Mouse (Mus musculus) heart, embryonic 11.5 days (tissue): ENCODE data around the gene Gm47995. TPM values are rescaled to one million over a fixed set of nuclear protein-coding genes. Genes with fewer than 3 reads are reported as not detected.
A peak's percentile ranks its signal among the peaks of the same experiment; 100 is the strongest.

Experiments
- ATAC-seq: fragments of 200-750 bp; cut with Nextera tagmentation; replicated peaks from 2 replicates; pipeline ENCODE4 v1.8.0; 2017; ENCODE audit warnings: moderate library complexity; ENCODE audit not compliant: insufficient number of reproducible peaks, low FRiP score, low TSS enrichment
- H3K27ac ChIP-seq: fragments of 300-500 bp; sonication (generic); 2 replicates; pipeline ENCODE4 v1.5.1; 2014; ENCODE audit warnings: mild to moderate bottlenecking, low read depth, low read length
- H3K27me3 ChIP-seq: fragments of 300-500 bp; sonication (generic); 2 replicates; pipeline ENCODE4 v1.6.1; 2014; ENCODE audit warnings: mild to moderate bottlenecking, low read length, mixed read lengths; ENCODE audit not compliant: control insufficient read depth, insufficient read depth
- H3K36me3 ChIP-seq: fragments of 300-500 bp; sonication (generic); 2 replicates; pipeline ENCODE4 v1.6.1; 2014; ENCODE audit warnings: mild to moderate bottlenecking, low read length, moderate library complexity, mixed read lengths; ENCODE audit not compliant: control insufficient read depth, insufficient read depth
- H3K4me1 ChIP-seq: fragments of 300-500 bp; sonication (generic); 2 replicates; pipeline ENCODE4 v1.6.1; 2014; ENCODE audit warnings: low read length; ENCODE audit not compliant: control insufficient read depth, insufficient read depth
- H3K4me2 ChIP-seq: fragments of 300-500 bp; sonication (generic); 2 replicates; pipeline ENCODE4 v1.6.1; 2014; ENCODE audit warnings: mild to moderate bottlenecking, moderate library complexity
- H3K4me3 ChIP-seq: fragments of 300-500 bp; sonication (generic); 2 replicates; pipeline ENCODE4 v1.5.1; 2014; ENCODE audit warnings: low read depth, low read length
- H3K9ac ChIP-seq: fragments of 300-500 bp; sonication (generic); 2 replicates; pipeline ENCODE4 v1.6.1; 2014; ENCODE audit warnings: mild to moderate bottlenecking, low read depth, low read length, moderate library complexity
- H3K9me3 ChIP-seq: fragments of 300-500 bp; sonication (generic); replicated peaks from 2 replicates; pipeline ENCODE4 v1.6.1; 2016; ENCODE audit warnings: low read length; ENCODE audit not compliant: control insufficient read depth
- WGBS: fragments of 180-500 bp; shearing (Covaris S2); extraction: QIAGEN DNeasy Blood & Tissue Kit; methylation state at CpG from one replicate; pipeline ENCODE4 v1.1.7; 2014; ENCODE audit not compliant: insufficient replicate concordance; 5-methylcytosine and 5-hydroxymethylcytosine counted together
- polyA plus RNA-seq: library from polyadenylated mRNA; unstranded; fragments of >200 nt; fragmentation: Nextera tagmentation; extraction: Ambion mirVana; gene quantifications from 2 replicates; pipeline ENCODE4 v1.2.1, GENCODE M21; 2014

The Gm47995 gene
- polyA plus RNA-seq, 1 experiment from 2014 or later, result 1.4 TPM

DNA sequence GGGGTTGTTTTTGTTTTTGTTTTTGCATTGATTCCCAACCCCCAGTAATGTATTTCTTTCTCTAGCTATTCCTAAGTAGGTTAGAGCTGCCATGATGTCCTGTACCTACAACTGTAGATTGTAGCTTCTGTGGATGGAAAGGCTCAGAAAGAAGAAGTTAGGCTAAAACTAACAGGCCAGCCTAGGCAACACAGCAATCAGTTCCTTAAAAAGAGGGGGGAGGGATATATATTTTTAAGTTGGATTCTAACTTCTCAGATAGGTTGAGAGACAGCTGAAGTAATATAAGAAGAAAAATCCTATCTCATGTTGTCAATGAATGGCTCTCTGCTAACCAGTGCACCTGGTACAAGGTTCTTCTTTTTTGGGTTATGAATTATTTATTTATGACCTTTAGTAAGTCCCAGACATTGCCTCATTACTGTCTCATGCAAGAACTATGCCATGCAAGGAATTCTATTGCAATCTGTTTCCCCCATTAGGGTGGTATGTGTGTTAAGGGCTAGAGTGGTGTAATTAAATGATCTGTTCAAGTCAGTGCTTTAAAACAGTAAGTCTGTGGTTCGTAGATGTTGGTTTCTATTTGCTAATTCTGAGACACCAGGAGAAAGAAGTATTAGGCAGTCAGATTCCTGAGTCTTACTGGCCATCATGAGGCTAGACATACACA, 30.2 kb downstream of the Gm47995 start:
- Histone ChIP-seq H3K27me3 (no peaks in the 10 kb centered on the region), H3K9me3 (no peaks in the 10 kb centered on the region), H3K4me2 (no peak overlapping the region), H3K36me3 (no peaks in the 10 kb centered on the region), H3K27ac (no peak overlapping the region), H3K9ac (no peak overlapping the region), H3K4me3 (no peak overlapping the region), H3K4me1 (no peaks in the 10 kb centered on the region; the same call in 1 of the 2 replicates)
- no peak for ATAC-seq
- whole genome bisulfite sequencing, result 75% methylated on average over 1 of the region's 1 CpGs

DNA sequence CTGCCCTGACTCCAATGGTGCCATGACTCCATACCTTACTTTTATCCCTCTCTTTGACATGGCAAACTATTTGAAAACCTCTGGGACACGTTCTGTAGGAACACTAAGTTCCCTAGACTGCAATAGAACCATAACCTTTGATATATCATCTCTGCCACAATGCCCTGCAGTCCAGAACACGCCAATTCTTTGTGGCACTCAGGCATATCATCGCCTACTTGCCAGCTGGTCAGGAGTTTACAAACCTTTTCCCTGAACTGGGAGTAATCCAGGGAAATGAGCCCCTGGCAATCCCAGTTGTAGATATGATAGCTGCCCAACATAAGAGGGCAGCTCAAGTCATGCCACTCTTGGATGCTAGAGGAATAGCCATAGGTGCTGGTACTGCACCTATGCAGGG, 34.1 kb downstream of the Gm47995 start:
- Histone ChIP-seq H3K4me1 (no peaks in the 10 kb centered on the region; the same call in 1 of the 2 replicates), H3K36me3 (no peaks in the 10 kb centered on the region), H3K4me3 (no peak overlapping the region), H3K4me2 (no peak overlapping the region), H3K27me3 (no peaks in the 10 kb centered on the region), H3K27ac (no peak overlapping the region), H3K9ac (no peak overlapping the region), H3K9me3 (no peaks in the 10 kb centered on the region)
- WGBS, result 75% methylated on average over 3 of the region's 3 CpGs
- no peak for ATAC-seq

GRCm38 (mm10) chr1:151233756-151234155, 35.5 kb downstream of the Gm47995 start:
- no peak for ATAC-seq
- H3K4me1 ChIP-seq, result peaks cover 2% of the 10 kb centered on the region; the same call in 1 of the 2 replicates
- 68% methylated on average over 3 of the region's 3 CpGs for WGBS
- H3K36me3 ChIP-seq, result no peaks in the 10 kb centered on the region
- H3K27me3 ChIP-seq, result no peaks in the 10 kb centered on the region
- no peak overlapping the region for H3K9ac ChIP-seq
- H3K9me3 ChIP-seq, result no peaks in the 10 kb centered on the region
- no peak overlapping the region for H3K4me2 ChIP-seq
- H3K4me3 ChIP-seq, result no peak overlapping the region
- H3K27ac ChIP-seq, result no peak overlapping the region

DNA sequence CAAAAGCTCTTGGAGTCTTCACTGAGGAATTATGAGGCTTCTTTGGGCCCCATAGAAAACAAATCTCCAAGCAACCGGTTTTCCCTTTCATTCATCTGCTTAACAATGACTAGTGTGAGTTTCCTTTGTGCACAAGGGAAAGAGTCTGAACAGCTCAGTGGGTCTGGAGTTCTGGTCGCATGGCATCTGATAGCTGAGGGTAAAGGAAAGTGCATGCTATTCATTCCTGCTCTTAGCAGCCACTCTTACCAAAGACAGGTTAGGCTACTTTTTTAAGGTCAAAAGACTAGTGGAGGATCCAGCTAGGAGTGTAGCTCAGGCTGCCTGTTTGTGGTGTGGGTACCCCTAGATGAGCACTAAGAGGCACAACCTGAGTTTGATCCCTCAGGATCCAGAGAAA, 37.3 kb downstream of the Gm47995 start:
- no peak overlapping the region for H3K27ac ChIP-seq
- WGBS, result 38% methylated on average over 2 of the region's 2 CpGs

GRCm38 (mm10) chr1:151236141-151236930, 38.1 kb downstream of the Gm47995 start:
- peaks cover 2% of the 10 kb centered on the region; the same call in 1 of the 2 replicates for H3K4me1 ChIP-seq
- H3K27me3 ChIP-seq, result no peaks in the 10 kb centered on the region
- no peaks in the 10 kb centered on the region for H3K36me3 ChIP-seq
- H3K27ac ChIP-seq, result peak overlapping the region; percentile 43
- no peak for ATAC-seq
- WGBS, result 58% methylated on average over 13 of the region's 13 CpGs
- H3K4me3 ChIP-seq, result no peak overlapping the region
- H3K9me3 ChIP-seq, result 0 out of 2 replicates have a peak, but pooled peaks cover 8% of the 10 kb centered on the region
- no peak overlapping the region for H3K9ac ChIP-seq
- no peak overlapping the region for H3K4me2 ChIP-seq

More for the DNA sequence above, 37.3 kb downstream of the Gm47995 start:
- H3K4me2 ChIP-seq, result no peak overlapping the region
- no peak overlapping the region for H3K9ac ChIP-seq
- H3K4me3 ChIP-seq, result no peak overlapping the region
- no peaks in the 10 kb centered on the region for H3K27me3 ChIP-seq
- 0 out of 2 replicates have a peak, but pooled peaks cover 5% of the 10 kb centered on the region for H3K9me3 ChIP-seq
- no peaks in the 10 kb centered on the region for H3K36me3 ChIP-seq
- no peak for ATAC-seq
- H3K4me1 ChIP-seq, result peaks cover 2% of the 10 kb centered on the region; the same call in 1 of the 2 replicates

DNA sequence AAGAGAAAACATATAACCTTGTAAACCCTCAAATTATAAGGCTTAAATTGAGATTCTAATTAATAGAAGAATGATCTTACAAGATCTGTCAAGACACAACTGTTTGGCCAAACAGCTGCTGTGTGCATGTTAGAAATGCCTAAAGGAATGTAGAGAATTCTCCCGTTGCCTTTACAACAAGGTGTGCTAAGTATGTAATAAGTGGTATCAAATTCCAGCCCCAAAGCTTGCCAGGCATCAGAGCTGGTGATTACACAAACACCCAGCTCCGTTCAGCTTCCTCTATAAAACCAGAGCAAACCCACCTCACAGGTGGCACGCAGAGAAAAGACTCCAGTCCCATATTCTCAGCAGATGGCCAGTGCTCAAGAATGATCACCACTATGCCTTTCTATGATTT, 39.5 kb downstream of the Gm47995 start:
- WGBS, result 54% methylated on average over 3 of the region's 3 CpGs
- no peak overlapping the region for H3K4me2 ChIP-seq
- H3K27ac ChIP-seq, result no peak overlapping the region
- H3K27me3 ChIP-seq, result no peaks in the 10 kb centered on the region
- no peak for ATAC-seq
- peaks cover 2% of the 10 kb centered on the region; the same call in 1 of the 2 replicates for H3K4me1 ChIP-seq
- H3K36me3 ChIP-seq, result no peaks in the 10 kb centered on the region
- no peak overlapping the region for H3K9ac ChIP-seq
- no peak overlapping the region for H3K4me3 ChIP-seq
- 0 out of 2 replicates have a peak, but pooled peaks cover 8% of the 10 kb centered on the region for H3K9me3 ChIP-seq

GRCm38 (mm10) chr1:151243332-151243731, 45.1 kb downstream of the Gm47995 start:
- Histone ChIP-seq H3K4me2 (no peak overlapping the region), H3K4me1 (no peaks in the 10 kb centered on the region), H3K27me3 (no peaks in the 10 kb centered on the region), H3K4me3 (no peak overlapping the region), H3K27ac (no peak overlapping the region), H3K36me3 (no peaks in the 10 kb centered on the region), H3K9ac (no peak overlapping the region), H3K9me3 (0 out of 2 replicates have a peak, but pooled peaks cover 8% of the 10 kb centered on the region)
- WGBS, result 80% methylated on average over 4 of the region's 4 CpGs
- no peak for ATAC-seq

GRCm38 (mm10) chr1:151244013-151244412, 45.8 kb downstream of the Gm47995 start:
- no peaks in the 10 kb centered on the region for H3K4me1 ChIP-seq
- no peak overlapping the region for H3K9ac ChIP-seq
- 87% methylated on average over 5 of the region's 5 CpGs for WGBS

More at GRCm38 (mm10) chr1:151244013-151244412, 45.8 kb downstream of the Gm47995 start:
- H3K9me3 ChIP-seq, result 0 out of 2 replicates have a peak, but pooled peaks cover 8% of the 10 kb centered on the region
- H3K27ac ChIP-seq, result no peak overlapping the region
- H3K27me3 ChIP-seq, result no peaks in the 10 kb centered on the region
- H3K4me2 ChIP-seq, result no peak overlapping the region
- no peak for ATAC-seq
- H3K4me3 ChIP-seq, result no peak overlapping the region
- H3K36me3 ChIP-seq, result no peaks in the 10 kb centered on the region
